Mouse (Mus musculus) left cerebral cortex, postnatal 14 days (tissue): ENCODE measurements around the gene Evl. TPM values are rescaled to one million over a fixed set of nuclear protein-coding genes. Genes with fewer than 3 reads are reported as not detected.

Experiments used
- DNase-seq, 2 experiments: peaks; one replicate each; pipeline ENCODE4 v3.0.0; 2021 to 2022; ENCODE audit warnings: low spot score in 2 of 2, mixed read lengths in 1 of 2
- intact Hi-C: fragments of 180-260 bp; cut with DNase I; formaldehyde crosslinking; loops from one replicate; pipeline ENCODE4 v1.15.1; 2025
- total RNA-seq, 2 experiments: library from RNA; stranded (reverse); gene quantifications; 2 replicates each; pipeline ENCODE4 v1.2.3; 2021

Gene Evl
- total RNA-seq, 2 experiments from 2014 or later, result 285 to 314 TPM

- intact Hi-C loops, result no loop called here
- no peak for DNase-seq
Observed at GRCm38 (mm10) chr12:108630741-108631688, 76.5 kb downstream of the Evl start.

DNA sequence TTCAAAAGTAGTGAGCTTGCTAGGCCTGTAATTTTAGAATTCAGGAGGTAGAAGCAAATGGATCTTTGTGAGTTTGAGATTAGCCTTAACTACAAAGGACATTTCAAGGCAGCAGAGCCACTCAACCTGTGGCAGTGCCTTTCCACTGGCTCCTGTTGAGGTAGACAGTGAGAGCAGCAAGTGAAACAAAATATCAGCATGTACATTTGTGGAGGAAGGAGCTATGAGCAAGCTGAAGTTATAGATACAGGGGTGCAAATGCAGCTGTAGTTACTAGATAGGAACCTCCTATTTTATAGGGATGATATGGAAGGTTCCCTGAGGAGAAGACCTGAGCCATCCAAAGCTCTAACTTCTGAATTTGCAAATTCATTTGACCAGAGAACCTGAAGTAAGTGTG lies 78.0 kb downstream of the Evl start:
- intact Hi-C loops, result no loop called here

GRCm38 (mm10) chr12:108634031-108634430 lies 79.5 kb downstream of the Evl start:
- DNase-seq, result no peak
- intact Hi-C loops, result no loop called here

More for the DNA sequence above, 78.0 kb downstream of the Evl start:
- no peak for DNase-seq

DNA sequence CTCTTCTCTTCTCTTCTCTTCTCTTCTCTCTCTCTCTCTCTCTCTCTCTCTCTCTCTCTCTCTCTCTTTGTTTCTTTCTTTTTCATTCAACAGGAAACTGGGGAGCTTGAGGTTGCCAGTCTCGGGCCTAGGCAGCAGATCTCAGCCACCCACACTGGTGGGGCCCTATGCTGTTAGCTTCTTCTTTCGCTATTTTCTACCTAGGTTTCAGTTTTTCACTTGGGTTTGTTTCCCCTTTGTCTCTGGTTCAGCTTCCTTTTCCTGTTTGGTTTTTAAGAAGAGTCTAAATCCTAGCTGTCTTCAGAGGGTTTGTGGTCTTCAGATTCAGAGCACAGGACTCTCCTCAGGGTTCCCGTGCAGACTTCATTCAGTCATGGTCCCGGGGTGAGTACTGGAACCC lies 81.0 kb downstream of the Evl start:
- intact Hi-C loops, result no loop called here
- no peak for DNase-seq

- DNase-seq, result no peak
- intact Hi-C loops, result no loop called here
Observed at GRCm38 (mm10) chr12:108637440-108637839, 82.9 kb downstream of the Evl start.

GRCm38 (mm10) chr12:108639126-108639525 lies 84.6 kb downstream of the Evl start:
- intact Hi-C loops, result no loop called here
- no peak for DNase-seq

DNA sequence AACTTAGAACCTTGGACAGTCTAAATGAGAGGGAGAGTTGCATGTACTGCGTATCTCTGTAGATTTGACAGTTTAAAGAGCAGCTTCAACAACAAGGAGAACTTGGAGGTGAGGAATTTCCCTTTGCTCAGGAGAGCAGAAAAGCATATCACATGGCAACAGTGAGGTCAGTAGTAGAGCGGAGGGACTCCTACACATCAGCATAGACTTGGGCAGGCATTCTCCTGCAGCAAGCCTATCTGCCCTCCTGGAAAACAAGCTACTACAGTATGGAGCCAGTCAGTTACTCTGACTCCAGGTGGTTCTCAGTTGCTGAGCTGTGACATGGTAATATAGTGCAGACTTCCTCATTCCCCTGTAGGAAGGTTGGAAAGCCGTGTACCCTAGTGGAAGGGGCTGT lies 87.5 kb downstream of the Evl start:
- no peak for DNase-seq
- intact Hi-C loops, result no loop called here

- intact Hi-C loops, result no loop called here
Observed at GRCm38 (mm10) chr12:108646234-108646633, 91.7 kb downstream of the Evl start.

GRCm38 (mm10) chr12:108647784-108648183 lies 93.3 kb downstream of the Evl start:
- intact Hi-C loops, result no loop called here
- DNase-seq, result no peak

More at GRCm38 (mm10) chr12:108646234-108646633, 91.7 kb downstream of the Evl start:
- no peak for DNase-seq

GRCm38 (mm10) chr12:108651053-108651660 lies 96.6 kb downstream of the Evl start:
- DNase-seq, result peak; percentile 48 to 60
- intact Hi-C loops, result no loop called here

GRCm38 (mm10) chr12:108653358-108654335 lies 99.1 kb downstream of the Evl start:
- intact Hi-C loops, result no loop called here
- no peak for DNase-seq

GRCm38 (mm10) chr12:108657350-108657749 lies 102.8 kb downstream of the Evl start:
- DNase-seq, result no peak
- intact Hi-C loops, result no loop called here

DNA sequence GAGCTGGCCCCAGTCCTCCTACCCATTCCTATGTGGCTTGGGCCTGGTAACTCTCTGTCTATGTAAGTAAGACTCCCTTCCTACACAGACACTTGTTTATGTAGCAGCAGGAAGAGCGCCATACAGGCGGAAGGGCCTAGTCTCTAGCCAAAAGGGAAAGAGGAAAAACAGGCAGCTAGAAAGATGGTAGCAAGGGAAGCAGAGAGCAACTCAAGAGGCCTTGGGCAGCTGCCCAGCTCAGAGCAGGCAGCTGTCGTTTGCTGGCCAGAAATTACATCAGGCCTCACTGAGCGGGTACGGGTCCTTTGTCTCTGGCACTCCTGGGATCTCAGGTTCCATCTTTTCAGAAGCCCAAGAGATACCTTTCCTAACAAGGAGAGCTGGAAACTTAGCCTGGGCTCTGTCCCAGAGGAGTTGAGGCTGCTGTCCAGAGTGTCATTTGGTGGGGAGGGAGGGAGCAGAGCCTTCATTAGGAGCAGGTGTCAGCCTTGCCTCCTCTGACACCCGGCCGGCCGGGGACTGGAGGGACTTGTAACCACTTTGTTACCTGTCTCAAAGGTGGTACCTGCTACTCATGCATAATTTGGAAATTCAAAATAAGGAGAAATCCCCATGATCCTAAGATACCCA lies 114.2 kb downstream of the Evl start:
- intact Hi-C loops, result no loop called here
- no peak for DNase-seq

- intact Hi-C loops, result loop anchor here (5.0 kb wide), 2 partner anchors 64 to 114 kb away; no protein-coding TSS in a partner anchor
- no peak for DNase-seq
Observed at GRCm38 (mm10) chr12:108671541-108671940, 117.0 kb downstream of the Evl start.

- intact Hi-C loops, result loop anchor here (5.0 kb wide), 2 partner anchors 66 to 116 kb away; no protein-coding TSS in a partner anchor
- DNase-seq, result no peak
Observed at GRCm38 (mm10) chr12:108672908-108673307, 118.4 kb downstream of the Evl start.

GRCm38 (mm10) chr12:108673546-108673945 lies 119.0 kb downstream of the Evl start:
- intact Hi-C loops, result loop anchor here (5.0 kb wide), 2 partner anchors 66 to 116 kb away; no protein-coding TSS in a partner anchor
- DNase-seq, result no peak

DNA sequence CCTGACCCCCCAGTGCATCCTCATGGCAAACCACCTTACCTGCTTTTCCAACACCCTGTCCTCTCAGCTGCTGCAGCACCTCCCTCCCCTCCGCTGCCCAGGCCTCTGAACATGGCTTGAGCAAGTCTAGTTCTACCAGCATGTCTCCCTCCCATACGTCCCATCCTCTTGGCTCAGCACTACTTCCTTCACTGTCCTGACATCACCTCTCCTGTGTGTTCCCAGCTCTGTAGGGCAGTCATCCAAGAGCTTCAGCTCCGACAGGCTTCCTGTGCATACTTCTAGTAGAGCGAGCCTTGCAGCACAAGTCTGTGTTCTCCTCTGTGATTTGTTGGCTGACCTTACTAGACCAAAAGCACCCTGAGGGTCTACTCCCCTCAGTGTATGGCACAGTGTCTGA lies 120.0 kb downstream of the Evl start:
- peak; percentile 63 to 85 for DNase-seq

DNA sequence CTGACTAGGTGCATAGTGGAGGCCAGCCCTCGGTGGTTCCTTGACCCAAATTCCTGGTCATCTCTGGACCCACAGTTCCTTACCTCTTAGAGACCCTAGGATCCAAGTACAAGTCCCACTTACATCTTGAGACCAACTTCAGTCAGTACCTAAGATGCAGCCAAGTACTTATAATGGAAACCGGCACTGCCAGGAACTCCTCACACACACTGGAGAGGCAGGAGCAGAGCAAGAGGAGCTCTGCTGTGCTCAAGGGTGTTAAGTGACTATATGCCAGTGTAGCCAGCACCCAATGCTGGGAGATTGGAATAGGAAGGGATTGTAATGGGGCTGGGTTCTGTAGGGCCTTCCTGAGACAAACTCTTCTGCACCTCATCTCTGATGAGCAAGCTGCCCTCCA lies 120.4 kb downstream of the Evl start:
- no peak for DNase-seq
- intact Hi-C loops, result loop anchor here (5.0 kb wide), 2 partner anchors 68 to 118 kb away; no protein-coding TSS in a partner anchor

More for the DNA sequence above, 120.0 kb downstream of the Evl start:
- intact Hi-C loops, result loop anchor here (5.0 kb wide), 2 partner anchors 67 to 117 kb away; no protein-coding TSS in a partner anchor
